Mouse (Mus musculus): ENCODE results near the gene Arfgap1. TPM values are rescaled to one million over a fixed set of nuclear protein-coding genes. Genes with fewer than 3 reads are reported as not detected.

Gene Arfgap1
- total RNA-seq (2023), result 82.4 TPM

DNA sequence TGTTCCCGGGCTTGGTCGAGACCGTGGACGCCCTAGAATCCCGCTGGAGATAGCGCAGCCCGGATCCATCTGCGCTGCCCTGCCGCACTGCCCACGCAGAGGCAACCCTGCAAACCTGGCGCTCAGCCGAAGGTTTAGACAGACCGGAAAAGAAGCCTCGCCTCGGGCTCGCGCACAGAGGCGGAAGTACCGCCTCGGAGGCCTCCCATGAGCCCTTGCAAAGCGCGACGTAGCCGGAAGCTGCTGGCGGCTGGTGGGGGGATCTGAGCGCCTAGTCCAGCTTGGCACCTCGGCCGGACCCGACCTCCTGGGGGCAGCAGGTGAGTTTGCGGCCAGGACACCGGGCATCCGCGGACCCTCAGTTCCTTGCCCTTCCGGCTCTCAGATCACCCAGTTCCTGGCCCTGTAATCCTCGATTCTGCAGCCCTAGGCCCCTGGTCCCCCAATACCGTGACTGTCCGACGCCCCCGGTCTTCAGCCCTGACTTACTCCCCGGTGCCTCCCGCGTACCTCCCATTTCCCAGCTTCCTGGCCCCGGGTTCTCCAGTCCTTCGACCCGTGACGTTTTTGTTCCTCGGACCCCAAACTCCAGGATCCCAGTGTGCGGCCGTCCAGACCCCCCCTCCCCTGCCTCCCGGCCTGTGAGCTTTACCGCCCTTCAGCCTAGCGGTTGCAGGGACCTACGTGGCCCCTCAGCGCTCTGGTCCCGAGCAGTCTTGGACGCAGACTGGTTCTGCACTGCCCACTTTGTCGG, at the start of gene Arfgap1:
Gene Arfgap1, plus strand, starts transcription at position 216 of the 754 bp plus-strand sequence.

GRCm38 (mm10) chr2:180920810-180921400, 46.1 kb upstream of the Arfgap1 start, which contains the start of gene Ythdf1:
TSS of gene Ythdf1 (minus strand) at chr2:180920949.

GRCm38 (mm10) chr2:180928723-180929122, 38.3 kb upstream of the Arfgap1 start, which contains the start of gene Birc7:
TSS of gene Birc7 (plus strand) at chr2:180929023.

GRCm38 (mm10) chr2:180954061-180955047, 12.7 kb upstream of the Arfgap1 start, which contains the start of gene Nkain4:
TSS of gene Nkain4 (minus strand) at chr2:180954699.

GRCm38 (mm10) chr2:180986449-180986848, 19.4 kb downstream of the Arfgap1 start, which contains the start of gene Col20a1:
TSS of gene Col20a1 (plus strand) at chr2:180986535.

Other genes with a start within 250 kb of the Arfgap1 start
- gene Slc17a9, start 242.0 kb upstream of the Arfgap1 start, total RNA-seq (2023), result 86.5 TPM
- gene Bhlhe23, start 190.3 kb upstream of the Arfgap1 start, total RNA-seq (2023), result not detected
- gene Ythdf1, start 46.3 kb upstream of the Arfgap1 start, total RNA-seq (2023), result 87.9 TPM
- not detected for gene Birc7, start 38.2 kb upstream of the Arfgap1 start, total RNA-seq (2023)
- 2.7 TPM for gene Nkain4, start 12.5 kb upstream of the Arfgap1 start, total RNA-seq (2023)
- 3.0 TPM for gene Col20a1, start 19.3 kb downstream of the Arfgap1 start, total RNA-seq (2023)
- not detected for gene Chrna4, start 76.3 kb downstream of the Arfgap1 start, total RNA-seq (2023)
- gene Kcnq2, start 168.1 kb downstream of the Arfgap1 start, total RNA-seq (2023), result not detected
- gene Eef1a2, start 189.8 kb downstream of the Arfgap1 start, total RNA-seq (2023), result not detected
- 118 TPM for gene Ppdpf, start 220.0 kb downstream of the Arfgap1 start, total RNA-seq (2023)
- not detected for gene Ptk6, start 235.6 kb downstream of the Arfgap1 start, total RNA-seq (2023)
- gene Srms, start 246.0 kb downstream of the Arfgap1 start, total RNA-seq (2023), result 0.59 TPM

All from CD4-positive naive resting alpha-beta T cell, adult 57 days (primary cell).